Mouse (Mus musculus) liver, embryonic 16.5 days (tissue): ENCODE data around the gene A430078G23Rik. TPM values are rescaled to one million over a fixed set of nuclear protein-coding genes. Genes with fewer than 3 reads are reported as not detected.

Experiments
- ATAC-seq: fragments of 200-750 bp; cut with Nextera tagmentation; 2 replicates; pipeline ENCODE4 v1.8.0; 2017; ENCODE audit warnings: low read depth, mild to moderate bottlenecking, moderate number of reproducible peaks, moderate library complexity
- H3K27ac ChIP-seq: fragments of 300-500 bp; sonication (generic); 2 replicates; pipeline ENCODE4 v1.5.1; 2014; ENCODE audit warnings: mild to moderate bottlenecking, low read length
- H3K27me3 ChIP-seq: fragments of 300-500 bp; sonication (generic); 2 replicates; pipeline ENCODE4 v1.6.1; 2014; ENCODE audit warnings: low read depth, low read length, mixed read lengths; ENCODE audit not compliant: control insufficient read depth, insufficient read depth
- H3K36me3 ChIP-seq: fragments of 300-500 bp; sonication (generic); 2 replicates; pipeline ENCODE4 v1.6.1; 2014; ENCODE audit warnings: mild to moderate bottlenecking; ENCODE audit not compliant: control insufficient read depth, insufficient read depth
- H3K4me1 ChIP-seq: fragments of 300-500 bp; sonication (generic); 2 replicates; pipeline ENCODE4 v1.6.1; 2014; ENCODE audit warnings: low read depth, low read length, mixed read lengths; ENCODE audit not compliant: control insufficient read depth
- H3K4me2 ChIP-seq: fragments of 300-500 bp; sonication (generic); 2 replicates; pipeline ENCODE4 v1.6.1; 2014; ENCODE audit warnings: low read depth, low read length, mixed read lengths
- H3K4me3 ChIP-seq: fragments of 300-500 bp; sonication (generic); 2 replicates; pipeline ENCODE4 v1.5.1; 2014; ENCODE audit warnings: low read depth, mild to moderate bottlenecking, low read length
- H3K9ac ChIP-seq: fragments of 300-500 bp; sonication (generic); 2 replicates; pipeline ENCODE4 v1.6.1; 2014; ENCODE audit warnings: low read depth, low read length
- H3K9me3 ChIP-seq: fragments of 300-500 bp; sonication (generic); replicated peaks from 2 replicates; pipeline ENCODE4 v1.6.1; 2016; ENCODE audit warnings: low read length; ENCODE audit not compliant: control insufficient read depth
- WGBS: fragments of 180-500 bp; shearing (Covaris S2); extraction: QIAGEN DNeasy Blood & Tissue Kit; methylation state at CpG from one replicate; pipeline ENCODE4 v1.1.7; 2014; ENCODE audit not compliant: insufficient replicate concordance; 5-methylcytosine and 5-hydroxymethylcytosine counted together
- polyA plus RNA-seq: library from polyadenylated mRNA; unstranded; fragments of >200 nt; fragmentation: Nextera tagmentation; extraction: Ambion mirVana; gene quantifications from 2 replicates; pipeline ENCODE4 v1.2.1, GENCODE M21; 2015

The A430078G23Rik gene
- polyA plus RNA-seq, 1 experiment from 2014 or later = 1.4 TPM

DNA sequence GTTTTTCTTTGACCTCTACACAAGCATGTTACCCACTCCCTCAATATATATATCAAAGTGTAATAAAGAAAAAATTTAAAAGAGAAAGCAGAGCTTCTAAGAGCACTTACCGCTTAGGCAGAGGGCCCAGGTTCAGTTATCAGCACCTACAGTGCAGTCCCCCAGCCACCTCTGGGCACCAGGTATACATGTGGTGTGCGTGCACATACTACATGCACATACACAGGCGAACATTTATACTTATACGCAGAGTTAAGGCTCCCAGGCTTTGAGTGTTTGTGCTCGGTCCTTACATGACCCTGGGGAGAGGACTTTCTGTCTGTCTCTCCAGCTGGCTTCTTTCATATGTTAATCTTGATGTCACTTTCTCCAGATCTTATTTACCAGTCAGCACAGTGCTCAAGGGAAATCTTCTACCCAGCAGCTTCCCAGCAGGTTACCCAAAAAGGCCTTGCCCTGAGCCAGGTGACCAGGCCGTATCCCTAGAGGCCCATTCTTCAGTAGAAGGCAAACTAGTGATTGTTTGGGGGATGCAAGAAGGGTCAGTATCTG is 61.5 kb downstream of the A430078G23Rik start:
- H3K4me2 ChIP-seq = no peak overlapping the region
- no peak overlapping the region for H3K27ac ChIP-seq
- no peak overlapping the region for H3K4me3 ChIP-seq
- no peaks in the 10 kb centered on the region for H3K9me3 ChIP-seq
- 69% methylated on average over 6 of the region's 6 CpGs for WGBS
- ATAC-seq = no peak
- no peak overlapping the region for H3K9ac ChIP-seq
- no peaks in the 10 kb centered on the region for H3K27me3 ChIP-seq
- H3K4me1 ChIP-seq = peaks cover 32% of the 10 kb centered on the region
- no peaks in the 10 kb centered on the region for H3K36me3 ChIP-seq

DNA sequence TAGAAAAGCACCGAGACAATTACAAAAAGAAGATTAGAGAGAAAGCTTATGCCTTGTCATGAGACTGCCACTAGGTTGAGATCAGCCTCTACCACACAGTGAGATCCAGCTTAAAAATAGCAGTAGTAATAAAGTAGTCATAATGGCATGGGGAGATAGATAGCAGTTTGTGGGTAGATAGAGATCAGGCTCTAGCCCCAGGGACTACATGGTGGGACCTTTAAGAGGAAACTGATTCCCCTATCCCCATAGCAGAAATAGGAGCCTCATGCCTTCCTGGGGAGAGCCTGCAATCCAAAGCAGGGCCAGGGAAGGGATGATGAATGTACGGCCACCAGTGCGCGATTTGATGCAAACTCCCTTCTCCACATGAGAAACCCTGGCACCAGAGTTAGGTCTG is 62.0 kb downstream of the A430078G23Rik start:
- Histone ChIP-seq H3K4me1 (peaks cover 32% of the 10 kb centered on the region), H3K27ac (no peak overlapping the region), H3K27me3 (no peaks in the 10 kb centered on the region), H3K36me3 (no peaks in the 10 kb centered on the region), H3K9me3 (no peaks in the 10 kb centered on the region), H3K4me2 (no peak overlapping the region), H3K9ac (no peak overlapping the region), H3K4me3 (no peak overlapping the region)
- ATAC-seq = no peak
- WGBS = 56% methylated on average over 4 of the region's 4 CpGs

DNA sequence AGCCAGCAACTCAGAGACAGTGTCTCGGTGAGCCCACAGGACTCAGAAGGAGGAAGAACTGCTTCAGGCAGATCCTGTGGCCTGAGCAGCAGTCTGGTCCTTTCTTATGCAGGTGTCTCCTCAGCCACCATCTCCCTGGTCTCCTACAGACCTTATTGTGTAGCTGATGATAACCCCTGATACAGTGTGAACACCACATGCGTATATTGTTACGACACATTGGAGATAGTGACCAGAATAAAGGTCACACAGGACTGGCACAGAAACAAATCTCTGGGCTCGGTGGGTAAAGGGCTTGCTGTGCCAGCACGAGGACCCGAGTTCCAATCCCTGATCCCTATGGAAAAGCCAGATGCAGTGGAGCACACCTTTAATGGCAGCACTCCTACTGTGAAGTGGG is 62.4 kb downstream of the A430078G23Rik start:
- Histone ChIP-seq H3K9me3 (no peaks in the 10 kb centered on the region), H3K27ac (no peak overlapping the region), H3K4me2 (no peak overlapping the region), H3K9ac (no peak overlapping the region), H3K36me3 (no peaks in the 10 kb centered on the region), H3K4me3 (no peak overlapping the region), H3K4me1 (peaks cover 32% of the 10 kb centered on the region), H3K27me3 (no peaks in the 10 kb centered on the region)
- ATAC-seq = no peak
- 62% methylated on average over 6 of the region's 6 CpGs for WGBS

DNA sequence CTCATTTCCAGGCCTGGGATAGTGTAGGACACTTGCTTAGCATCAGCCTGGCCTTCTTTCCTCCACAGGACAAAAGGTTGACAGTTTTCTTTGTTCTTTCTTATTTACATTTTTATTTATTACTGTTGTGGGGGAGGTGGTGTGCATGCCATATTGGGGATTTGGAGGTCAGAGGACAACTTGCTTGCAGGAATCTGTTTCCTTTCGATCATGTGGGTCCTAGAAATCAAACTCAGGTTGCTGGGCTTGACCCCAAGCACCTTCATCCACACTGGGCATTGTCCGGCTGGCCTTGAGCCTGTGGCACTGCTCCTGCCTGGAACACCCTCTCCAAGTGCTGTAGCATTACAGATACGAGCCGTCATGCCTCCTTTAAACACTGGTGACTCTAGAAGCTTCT is 63.6 kb downstream of the A430078G23Rik start:
- H3K9me3 ChIP-seq = no peaks in the 10 kb centered on the region
- 57% methylated on average over 4 of the region's 4 CpGs for WGBS
- no peak overlapping the region for H3K4me3 ChIP-seq
- no peaks in the 10 kb centered on the region for H3K27me3 ChIP-seq
- no peaks in the 10 kb centered on the region for H3K36me3 ChIP-seq
- H3K4me2 ChIP-seq = no peak overlapping the region
- H3K9ac ChIP-seq = no peak overlapping the region
- H3K4me1 ChIP-seq = peaks cover 21% of the 10 kb centered on the region
- ATAC-seq = no peak
- H3K27ac ChIP-seq = peak overlapping the region; percentile 25; the same call in 1 of the 2 replicates

DNA sequence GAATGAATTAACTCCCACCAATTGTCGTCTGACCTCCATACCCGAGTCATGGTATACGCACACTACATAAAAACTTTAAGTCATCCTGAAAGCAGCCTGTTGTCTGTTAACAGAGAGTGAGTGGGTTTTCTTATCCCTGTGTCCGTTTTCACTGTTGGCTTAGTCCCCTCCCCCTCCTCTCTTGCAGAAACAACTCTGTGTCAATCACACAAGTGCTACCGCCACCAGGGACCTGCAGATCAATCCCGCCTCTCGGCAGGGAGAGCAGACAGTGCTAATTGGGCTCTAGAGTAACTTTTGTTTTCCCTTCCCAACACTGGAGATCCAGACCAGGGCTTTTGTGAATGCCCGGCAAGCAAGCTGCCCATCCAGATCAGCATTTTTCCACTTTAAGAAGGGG is 64.2 kb downstream of the A430078G23Rik start:
- H3K9me3 ChIP-seq = no peaks in the 10 kb centered on the region
- H3K27me3 ChIP-seq = no peaks in the 10 kb centered on the region
- H3K27ac ChIP-seq = 0 out of 2 replicates have a peak overlapping the region, but pooled peaks have one; percentile 25
- 30% methylated on average over 8 of the region's 8 CpGs for WGBS
- no peak overlapping the region for H3K9ac ChIP-seq
- peaks cover 15% of the 10 kb centered on the region for H3K4me1 ChIP-seq
- H3K36me3 ChIP-seq = no peaks in the 10 kb centered on the region
- H3K4me2 ChIP-seq = no peak overlapping the region
- H3K4me3 ChIP-seq = no peak overlapping the region
- ATAC-seq = peak; percentile 59

DNA sequence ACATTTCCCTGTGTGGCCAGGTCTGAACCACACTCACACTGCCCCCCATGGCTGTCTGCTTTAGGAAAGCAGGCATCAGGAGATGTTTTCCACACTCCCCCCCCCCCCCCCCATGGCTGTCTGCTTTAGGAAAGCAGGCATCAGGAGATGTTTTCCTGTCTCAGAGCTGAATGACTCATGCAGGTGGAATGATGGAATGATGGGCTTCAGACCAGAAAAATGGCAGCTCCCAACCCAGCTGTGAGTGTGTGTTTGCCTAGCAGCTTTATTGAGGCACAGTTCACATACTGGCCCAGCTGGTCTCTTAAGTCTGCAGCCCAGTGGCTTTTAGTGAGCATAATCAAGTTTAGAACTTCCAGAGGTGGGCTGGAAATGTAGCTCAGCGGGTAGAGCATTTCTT is 64.9 kb downstream of the A430078G23Rik start:
- H3K27ac ChIP-seq = no peak overlapping the region
- H3K27me3 ChIP-seq = no peaks in the 10 kb centered on the region
- 74% methylated on average over 1 of the region's 1 CpGs for WGBS
- H3K9ac ChIP-seq = no peak overlapping the region
- H3K36me3 ChIP-seq = no peaks in the 10 kb centered on the region
- H3K4me3 ChIP-seq = no peak overlapping the region
- no peaks in the 10 kb centered on the region for H3K9me3 ChIP-seq
- ATAC-seq = no peak
- H3K4me2 ChIP-seq = no peak overlapping the region
- peaks cover 11% of the 10 kb centered on the region for H3K4me1 ChIP-seq

DNA sequence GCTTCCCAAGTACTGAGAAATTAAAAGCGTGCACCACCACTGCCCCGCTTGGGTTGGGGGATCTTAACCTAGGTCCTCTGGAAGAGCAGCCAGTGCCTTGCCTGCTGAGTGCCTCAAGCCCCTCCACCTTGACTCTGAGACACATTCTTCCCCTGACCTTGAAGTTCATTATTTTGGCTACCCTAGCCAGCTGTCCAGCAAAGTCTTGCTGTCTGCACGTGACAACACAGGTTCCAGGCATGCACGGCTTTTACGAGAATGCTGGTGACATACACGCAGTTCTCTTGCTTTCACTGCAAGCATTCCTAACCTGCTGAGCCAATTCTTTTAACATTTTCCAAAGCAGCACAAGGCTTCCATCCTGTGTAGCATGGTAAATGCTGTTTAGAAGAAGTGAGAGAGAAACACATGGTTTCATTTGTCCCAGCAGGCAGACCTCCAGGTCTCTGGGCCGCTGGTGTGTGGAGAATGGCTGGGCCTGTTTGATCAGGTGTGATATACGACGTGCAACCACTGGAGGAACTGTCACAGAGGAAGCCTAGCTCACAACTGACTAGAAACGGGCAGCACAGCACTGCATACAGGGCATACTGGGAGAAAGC is 67.0 kb downstream of the A430078G23Rik start:
- Histone ChIP-seq H3K27me3 (no peaks in the 10 kb centered on the region), H3K9ac (no peak overlapping the region), H3K4me1 (peaks cover 5% of the 10 kb centered on the region; the same call in 1 of the 2 replicates), H3K4me3 (no peak overlapping the region), H3K36me3 (no peaks in the 10 kb centered on the region), H3K4me2 (no peak overlapping the region), H3K9me3 (no peaks in the 10 kb centered on the region), H3K27ac (no peak overlapping the region)
- 72% methylated on average over 10 of the region's 10 CpGs for WGBS
- ATAC-seq = no peak

DNA sequence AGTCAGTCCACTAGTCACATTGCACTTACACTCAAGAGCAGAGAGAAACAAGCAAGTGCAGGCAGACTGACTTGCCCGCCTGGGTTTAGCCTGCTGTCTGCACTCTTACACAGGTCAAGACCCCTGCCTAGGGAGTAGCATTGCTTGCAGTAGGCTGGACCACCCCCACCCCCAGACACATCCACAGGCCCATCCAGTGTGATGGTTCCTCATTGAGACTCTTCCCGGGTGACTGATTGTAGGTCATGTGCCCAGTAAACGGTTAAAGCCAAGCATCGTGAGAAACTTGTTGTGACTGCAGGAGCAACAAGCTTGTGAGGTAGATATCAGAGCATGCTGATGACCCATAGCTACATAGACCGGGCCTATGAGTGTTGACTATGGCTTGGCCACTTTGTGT is 68.3 kb downstream of the A430078G23Rik start:
- WGBS = 70% methylated on average over 5 of the region's 5 CpGs

DNA sequence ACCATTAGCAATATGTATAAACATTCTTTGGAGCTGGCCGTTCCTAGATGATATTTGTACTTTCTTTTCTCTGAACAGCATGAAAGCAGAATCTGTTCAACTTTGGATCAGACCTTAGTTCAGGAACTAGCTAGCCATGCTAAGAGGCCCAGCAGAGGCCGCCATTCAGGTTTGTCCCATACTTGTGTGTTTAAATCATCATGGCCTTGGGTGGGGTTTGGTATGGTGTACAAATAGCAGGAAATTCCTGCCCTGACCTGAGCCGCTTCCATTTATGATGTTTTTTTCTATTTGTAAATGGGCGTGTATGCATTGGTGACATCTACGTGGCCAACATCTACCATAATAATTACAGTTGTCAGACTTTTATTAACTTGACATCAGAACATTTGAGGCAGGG is 72.0 kb downstream of the A430078G23Rik start:
- 81% methylated on average over 5 of the region's 5 CpGs for WGBS
- H3K4me1 ChIP-seq = no peaks in the 10 kb centered on the region
- no peak overlapping the region for H3K27ac ChIP-seq
- H3K4me2 ChIP-seq = no peak overlapping the region
- H3K27me3 ChIP-seq = no peaks in the 10 kb centered on the region
- no peak for ATAC-seq
- H3K9ac ChIP-seq = no peak overlapping the region
- H3K36me3 ChIP-seq = 0 out of 2 replicates have a peak, but pooled peaks cover 3% of the 10 kb centered on the region
- no peaks in the 10 kb centered on the region for H3K9me3 ChIP-seq
- no peak overlapping the region for H3K4me3 ChIP-seq

More for the DNA sequence above, 68.3 kb downstream of the A430078G23Rik start:
- Histone ChIP-seq H3K4me2 (no peak overlapping the region), H3K4me3 (no peak overlapping the region), H3K9ac (no peak overlapping the region), H3K4me1 (peaks cover 5% of the 10 kb centered on the region; the same call in 1 of the 2 replicates), H3K27me3 (no peaks in the 10 kb centered on the region), H3K27ac (no peak overlapping the region), H3K9me3 (no peaks in the 10 kb centered on the region), H3K36me3 (no peaks in the 10 kb centered on the region)
- no peak for ATAC-seq
